8 mouse cellular contexts compared by ENCODE assay signal in genomic region chr7:16012576-16013263, GRCm38 (mm10). TPM values are rescaled to one million over a fixed set of nuclear protein-coding genes. Genes with fewer than 3 reads are reported as not detected.
DNase-seq lines count a peak whose midpoint lies in the region; ATAC-seq and TF ChIP-seq lines count a peak whose summit lies in the region.

No protein-coding gene starts in this region.

- peaks cover 36% of the 10 kb centered on the region for H3K36me3 ChIP-seq in hindbrain, embryonic 10.5 days
- 0 out of 2 replicates have a peak, but pooled peaks cover 2% of the 10 kb centered on the region for H3K36me3 ChIP-seq in hindbrain, embryonic 14.5 days (replicated peaks; ENCODE audit: control insufficient read depth, insufficient read depth)
- peaks cover 10 to 54% of the 10 kb centered on the region in 2 experiments for H3K36me3 ChIP-seq in CH12.LX (replicated peaks in 1 of 2; ENCODE audit: control insufficient read depth in 1 of 2, insufficient read depth in 1 of 2, low read length in 1 of 2)
- H3K36me3 ChIP-seq in midbrain, embryonic 16.5 days (ENCODE audit: control insufficient read depth, insufficient read depth, low read length): peaks cover 2% of the 10 kb centered on the region; the same call in 1 of the 2 replicates

- peaks cover 30% of the 10 kb centered on the region for H3K79me2 ChIP-seq in CH12.LX (replicated peaks; ENCODE audit: control insufficient read depth, extremely low read depth, insufficient read depth, poor library complexity, severe bottlenecking)

- peak; percentile 43 to 52; a peak in 3 of 4 replicates for TF ChIP-seq CTCF in CH12.LX (conservative IDR thresholded peaks at IDR 0.05 in 1 of 2, IDR thresholded peaks at IDR 0.05 in 1 of 2; ENCODE audit: low read depth in 2 of 2, low read length in 2 of 2)
- TF ChIP-seq CTCF in bone marrow macrophage, adult 2 months (IDR thresholded peaks at IDR 0.05; ENCODE audit: low read depth, low read length): peak; percentile 26; the same call in 1 of the 2 replicates

- H3K4me2 ChIP-seq in hindbrain, embryonic 14.5 days (replicated peaks): no peak overlapping the region
- peak overlapping the region; percentile 23; the same call in 1 of the 2 replicates for H3K4me2 ChIP-seq in CH12.LX (ENCODE audit: insufficient read depth, low read depth, poor library complexity, severe bottlenecking)
- H3K4me2 ChIP-seq in midbrain, embryonic 16.5 days (ENCODE audit: low read length): no peak overlapping the region

- H3K27ac ChIP-seq in hindbrain, embryonic 10.5 days: no peak overlapping the region
- H3K27ac ChIP-seq in hindbrain, embryonic 14.5 days: no peak overlapping the region
- no peak overlapping the region for H3K27ac ChIP-seq in CH12.LX (ENCODE audit: insufficient read depth, low read depth)
- no peak overlapping the region for H3K27ac ChIP-seq in bone marrow macrophage, adult 2 months (ENCODE audit: insufficient read depth, low read depth, low read length)
- H3K27ac ChIP-seq in midbrain, embryonic 16.5 days (ENCODE audit: low read length): no peak overlapping the region

- TF ChIP-seq EP300 in CH12.LX (IDR thresholded peaks at IDR 0.05; ENCODE audit: low read length): no peak

- ATAC-seq in hindbrain, embryonic 14.5 days (ENCODE audit: low FRiP score): no peak
- no peak for ATAC-seq in midbrain, embryonic 16.5 days

- no peaks in the 10 kb centered on the region for H3K4me1 ChIP-seq in hindbrain, embryonic 10.5 days (replicated peaks)
- H3K4me1 ChIP-seq in hindbrain, embryonic 14.5 days (replicated peaks; ENCODE audit: control insufficient read depth, insufficient read depth, low read length): no peaks in the 10 kb centered on the region; the same call in 1 of the 2 replicates
- peaks cover 38 to 78% of the 10 kb centered on the region in 2 experiments for H3K4me1 ChIP-seq in CH12.LX (ENCODE audit: control insufficient read depth in 1 of 2, insufficient read depth in 2 of 2)
- peaks cover 56% of the 10 kb centered on the region for H3K4me1 ChIP-seq in bone marrow macrophage, adult 2 months (ENCODE audit: control insufficient read depth, insufficient read depth, low read length)
- no peaks in the 10 kb centered on the region for H3K4me1 ChIP-seq in midbrain, embryonic 16.5 days (ENCODE audit: control insufficient read depth, insufficient read depth, low read length)

- TF ChIP-seq POLR2A in CH12.LX (IDR thresholded peaks at IDR 0.05; ENCODE audit: low read depth, low read length): no peak
- TF ChIP-seq POLR2A in bone marrow macrophage, adult 2 months (IDR thresholded peaks at IDR 0.05; ENCODE audit: borderline replicate concordance, low read depth, low read length): no peak

- dilution Hi-C loops in CH12.LX (cut with MboI; ENCODE audit: extremely low pct_ligation_motif_present, extremely low pct_unique_long_range_greater_than_20kb, low sequenced_read_pairs): no loop called here

- H3K4me3 ChIP-seq in hindbrain, embryonic 10.5 days: no peak overlapping the region
- no peak overlapping the region for H3K4me3 ChIP-seq in hindbrain, embryonic 14.5 days (replicated peaks; ENCODE audit: low read length)
- peak overlapping the region in 1 of 3 experiments; percentile 18 for H3K4me3 ChIP-seq in CH12.LX (replicated peaks in 1 of 3; ENCODE audit: low read depth in 2 of 3, low read length in 2 of 3, poor library complexity in 1 of 3)
- H3K4me3 ChIP-seq in bone marrow macrophage, adult 2 months (ENCODE audit: insufficient read depth, low read length): no peak overlapping the region
- H3K4me3 ChIP-seq in midbrain, embryonic 16.5 days (ENCODE audit: low read depth, low read length): no peak overlapping the region

- H3K9ac ChIP-seq in hindbrain, embryonic 14.5 days: no peak overlapping the region
- no peak overlapping the region for H3K9ac ChIP-seq in CH12.LX (ENCODE audit: insufficient read depth, low read depth)
- H3K9ac ChIP-seq in midbrain, embryonic 16.5 days (ENCODE audit: low read depth, low read length): no peak overlapping the region

- peak; percentile 9 for DNase-seq in hindbrain, embryonic 10.5 days (ENCODE audit: low spot score)
- no peak for DNase-seq in hindbrain, embryonic 14.5 days (ENCODE audit: low spot score)
- no peak for DNase-seq in CH12.LX (ENCODE audit: extremely low read depth)
- DNase-seq in kidney, postnatal 14 days: peak; percentile 52
- DNase-seq in spleen, postnatal 4 days (ENCODE audit: low spot score in 2 of 2): peak; percentile 43 to 78
- DNase-seq in frontal cortex, postnatal 25 days (ENCODE audit: low spot score in 2 of 2): no peak

- H3K27me3 ChIP-seq in hindbrain, embryonic 10.5 days (ENCODE audit: insufficient read depth, poor library complexity, severe bottlenecking): no peaks in the 10 kb centered on the region
- H3K27me3 ChIP-seq in hindbrain, embryonic 14.5 days (ENCODE audit: control insufficient read depth, insufficient read depth, low read length): no peaks in the 10 kb centered on the region
- H3K27me3 ChIP-seq in CH12.LX (replicated peaks): no peaks in the 10 kb centered on the region
- H3K27me3 ChIP-seq in midbrain, embryonic 16.5 days (ENCODE audit: control insufficient read depth, insufficient read depth, low read depth, low read length): no peaks in the 10 kb centered on the region

- TF ChIP-seq RAD21 in CH12.LX (IDR thresholded peaks at IDR 0.05; ENCODE audit: low read depth, low read length): no peak; the same call in 1 of the 2 replicates

- 77% methylated on average over 11 of the region's 11 CpGs for WGBS in hindbrain, embryonic 10.5 days
- 71% methylated on average over 11 of the region's 11 CpGs for WGBS in hindbrain, embryonic 14.5 days
- 86% methylated on average over 11 of the region's 11 CpGs for WGBS in midbrain, embryonic 16.5 days

- H3K9me3 ChIP-seq in hindbrain, embryonic 10.5 days: no peaks in the 10 kb centered on the region
- no peaks in the 10 kb centered on the region for H3K9me3 ChIP-seq in hindbrain, embryonic 14.5 days (ENCODE audit: control insufficient read depth, low read length)
- no peaks in the 10 kb centered on the region for H3K9me3 ChIP-seq in CH12.LX (replicated peaks; ENCODE audit: low read length)
- H3K9me3 ChIP-seq in midbrain, embryonic 16.5 days (replicated peaks; ENCODE audit: control insufficient read depth, low read length, poor library complexity, severe bottlenecking): no peaks in the 10 kb centered on the region

- in situ Hi-C loops in CH12.LX (cut with MboI; ENCODE audit: low pct_ligation_motif_present, low pct_unique_long_range_greater_than_20kb, low sequenced_read_pairs): no loop called here

TF ChIP-seq in CH12.LX, 34 proteins besides CTCF, POLR2A, EP300 and RAD21 (continues in another document):
- TF ChIP-seq MAFK (IDR thresholded peaks at IDR 0.05; ENCODE audit: insufficient replicate concordance, low read length): no peak
- TF ChIP-seq E2F4 (IDR thresholded peaks at IDR 0.05; ENCODE audit: insufficient replicate concordance, low read depth, low read length): no peak
- no peak for TF ChIP-seq CHD1 (IDR thresholded peaks at IDR 0.05; ENCODE audit: low read depth, low read length)
- no peak for TF ChIP-seq SIN3A (IDR thresholded peaks at IDR 0.05; ENCODE audit: low read length)
- no peak for TF ChIP-seq BHLHE40 (IDR thresholded peaks at IDR 0.05; ENCODE audit: low read depth, low read length)
- no peak for TF ChIP-seq TBP (conservative IDR thresholded peaks at IDR 0.05; ENCODE audit: low read depth, low read length)
- no peak for TF ChIP-seq ELF1 (IDR thresholded peaks at IDR 0.05; ENCODE audit: low read depth, low read length)
- no peak for TF ChIP-seq HCFC1 (IDR thresholded peaks at IDR 0.05; ENCODE audit: low read depth, low read length)
- no peak for TF ChIP-seq JUN (IDR thresholded peaks at IDR 0.05; ENCODE audit: insufficient read depth, low read depth, low read length)
- no peak for TF ChIP-seq MYC (IDR thresholded peaks at IDR 0.05; ENCODE audit: low read depth, low read length)
- TF ChIP-seq ETS1 (conservative IDR thresholded peaks at IDR 0.05; ENCODE audit: low read depth, low read length): no peak
- TF ChIP-seq MXI1 (IDR thresholded peaks at IDR 0.05; ENCODE audit: low read depth, low read length): no peak
- TF ChIP-seq NELFE (IDR thresholded peaks at IDR 0.05; ENCODE audit: low read depth, low read length): no peak
- TF ChIP-seq GABPA (IDR thresholded peaks at IDR 0.05; ENCODE audit: insufficient replicate concordance, low read depth, low read length): no peak
- no peak for TF ChIP-seq CHD2 (IDR thresholded peaks at IDR 0.05; ENCODE audit: low read length)
- no peak for TF ChIP-seq TCF12 (IDR thresholded peaks at IDR 0.05; ENCODE audit: low read depth, low read length)

RNA-seq across cellular contexts. Expression of gene Bicra, which starts 35.0 kb away (rescaled TPM):
- 7.7 and 10.7 TPM in 2 replicates for polyA plus RNA-seq in hindbrain, embryonic 10.5 days (2016; fragmentation: Nextera tagmentation; extraction: Ambion mirVana)
- 7.9 and 8.8 TPM in 2 replicates for polyA plus RNA-seq in hindbrain, embryonic 14.5 days (2014; fragmentation: Nextera tagmentation; extraction: Ambion mirVana)
- total RNA-seq in CH12.LX (2012; rRNA removed): 1.9 and 2.2 TPM in 2 replicates
- 0.31 and 0.32 TPM in 2 replicates for total RNA-seq in CH12.LX (2014; rRNA removed)
- polyA plus RNA-seq in CH12.LX (2012; ENCODE audit: insufficient read length, low read depth): 9.8 and 10.2 TPM in 2 replicates
- polyA plus RNA-seq in bone marrow macrophage, adult 2 months (2012; ENCODE audit: insufficient read depth, insufficient read length, missing spikeins): 22.1 and 35.5 TPM in 2 replicates
- polyA plus RNA-seq in midbrain, embryonic 16.5 days (2015; fragmentation: Nextera tagmentation; extraction: Ambion mirVana): 5.9 and 7.7 TPM in 2 replicates

RNA-seq across cellular contexts. Expression of gene Ehd2, which starts 45.4 kb away (rescaled TPM):
- polyA plus RNA-seq in hindbrain, embryonic 10.5 days (2016; fragmentation: Nextera tagmentation; extraction: Ambion mirVana): 12.1 and 12.5 TPM in 2 replicates
- polyA plus RNA-seq in hindbrain, embryonic 14.5 days (2014; fragmentation: Nextera tagmentation; extraction: Ambion mirVana): 5.6 and 6.6 TPM in 2 replicates
- total RNA-seq in CH12.LX (2012; rRNA removed): 4.7 and 7.0 TPM in 2 replicates
- total RNA-seq in CH12.LX (2014; rRNA removed): 1.1 and 1.2 TPM in 2 replicates
- polyA plus RNA-seq in CH12.LX (2012; ENCODE audit: insufficient read length, low read depth): 4.4 and 5.2 TPM in 2 replicates
- 0.52 and 1.2 TPM in 2 replicates for polyA plus RNA-seq in bone marrow macrophage, adult 2 months (2012; ENCODE audit: insufficient read depth, insufficient read length, missing spikeins)
- polyA plus RNA-seq in midbrain, embryonic 16.5 days (2015; fragmentation: Nextera tagmentation; extraction: Ambion mirVana): 4.6 and 4.9 TPM in 2 replicates

RNA-seq across cellular contexts. Expression of gene Zfp541, which starts 48.9 kb away (rescaled TPM):
- 0.04 TPM in 1 of 2 replicates, not detected in the other for polyA plus RNA-seq in hindbrain, embryonic 10.5 days (2016; fragmentation: Nextera tagmentation; extraction: Ambion mirVana)
- polyA plus RNA-seq in hindbrain, embryonic 14.5 days (2014; fragmentation: Nextera tagmentation; extraction: Ambion mirVana): 0.16 TPM in 2 replicates
- total RNA-seq in CH12.LX (2012; rRNA removed) (0.08 TPM in 1 of 2 replicates, not detected in the other), CH12.LX (2014; rRNA removed) (0.12 TPM in 1 of 2 replicates, not detected in the other)
- 0.05 TPM in 1 of 2 replicates, not detected in the other for polyA plus RNA-seq in CH12.LX (2012; ENCODE audit: insufficient read length, low read depth)
- 0.20 and 0.48 TPM in 2 replicates for polyA plus RNA-seq in bone marrow macrophage, adult 2 months (2012; ENCODE audit: insufficient read depth, insufficient read length, missing spikeins)
- 0.14 and 0.15 TPM in 2 replicates for polyA plus RNA-seq in midbrain, embryonic 16.5 days (2015; fragmentation: Nextera tagmentation; extraction: Ambion mirVana)

Comparison
In these comparisons a context has a peak if more than half of its experiments do, and no peak if none do; other contexts are left out.
1. DNase-seq: peak in hindbrain, embryonic 10.5 days (single experiment), kidney, postnatal 14 days (single experiment) and spleen, postnatal 4 days (2 of 2); none in hindbrain, embryonic 14.5 days (single experiment), CH12.LX (single experiment) and frontal cortex, postnatal 25 days (0 of 2).